Mouse (Mus musculus): Measurements from ENCODE around the gene Arih2. TPM values are rescaled to one million over a fixed set of nuclear protein-coding genes. Genes with fewer than 3 reads are reported as not detected.
"Not testable (repeated sequence)": the region's sequence is repeated elsewhere in the genome, so short reads cannot be mapped to it uniquely, and the experiment has no call there.

Gene Arih2
- total and polyA plus RNA-seq, 3 experiments = 23.9 to 74.6 (median 52.0) TPM

DNA sequence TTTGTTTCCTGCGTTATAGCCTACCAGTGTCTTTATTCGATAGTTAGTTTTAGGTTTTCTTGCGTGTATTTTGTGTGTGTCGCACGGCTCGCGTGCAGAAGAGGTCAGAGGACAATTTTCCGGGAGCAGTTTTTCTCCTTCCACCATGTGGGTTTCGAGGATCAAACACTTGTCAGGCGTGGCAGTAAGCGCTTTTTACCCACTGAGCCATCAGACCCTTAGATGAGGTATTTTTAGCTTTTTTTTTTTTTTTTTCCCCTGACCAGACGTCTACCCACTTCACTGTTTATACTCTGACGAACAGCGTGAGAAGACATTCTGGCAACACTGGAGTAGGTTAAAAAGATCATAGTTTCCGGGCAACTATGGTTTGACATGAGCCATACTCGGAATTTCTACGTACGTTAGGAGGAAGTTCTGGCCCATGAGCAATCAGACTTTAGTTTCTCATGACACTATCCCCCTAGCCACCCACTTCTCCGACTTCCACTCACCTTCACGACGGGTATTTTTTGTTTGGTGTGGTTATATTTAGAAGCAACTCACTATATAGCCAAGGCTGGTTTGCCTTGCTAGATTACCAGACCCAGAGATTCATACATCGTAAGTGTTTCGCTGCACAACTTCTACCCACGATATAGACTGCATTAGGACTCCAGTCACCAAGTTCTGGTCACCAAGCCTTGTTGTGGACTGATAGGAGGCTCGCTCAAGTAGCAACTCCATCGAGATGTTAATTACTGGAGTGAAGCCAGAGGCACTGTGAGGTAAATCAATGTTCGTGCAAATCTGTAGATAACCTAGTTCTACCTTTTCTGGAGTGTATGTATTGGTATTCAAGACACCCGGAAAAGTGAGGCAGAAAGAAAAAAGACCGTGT, 615 bp upstream of the Arih2 start:
- DNase-seq = no peak

DNA sequence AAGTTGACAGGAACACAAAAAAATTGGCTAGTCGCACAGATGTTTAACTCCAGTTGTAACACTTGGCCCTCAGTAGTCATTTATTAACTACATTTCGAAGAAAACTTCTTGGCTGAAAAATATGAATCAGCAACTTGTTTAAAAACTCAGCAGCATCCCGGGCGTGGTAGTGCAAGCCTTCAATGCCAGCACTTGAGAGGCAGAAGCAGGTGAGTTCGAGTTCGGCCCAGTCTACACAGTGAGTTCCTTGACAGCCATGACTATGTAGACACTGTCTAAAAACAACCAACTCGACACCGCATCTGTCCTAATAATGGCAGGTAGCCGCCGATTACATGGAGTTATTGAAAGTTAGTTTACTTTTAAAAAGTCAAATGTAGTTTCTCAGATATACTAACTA, 1.0 kb downstream of the Arih2 start:
- DNase-seq = peak; percentile 21

DNA sequence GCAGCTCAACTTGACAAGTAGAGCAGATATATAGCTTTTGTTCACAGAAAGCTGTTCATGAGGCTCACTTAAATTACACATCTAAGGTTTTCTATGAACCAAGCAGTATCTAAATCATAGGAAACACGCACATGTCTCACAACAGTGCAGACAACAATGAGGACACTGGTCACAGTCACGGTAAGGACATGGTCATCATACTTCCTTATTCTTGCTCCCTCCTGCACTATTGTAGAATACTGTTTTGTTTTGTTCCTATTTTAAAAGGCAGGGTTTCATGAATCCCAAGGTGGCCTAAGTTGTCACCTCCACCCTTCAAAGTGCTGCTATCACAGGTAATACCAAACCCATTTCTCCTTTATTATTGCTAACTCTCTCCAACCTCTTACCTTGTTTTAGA, 9.4 kb downstream of the Arih2 start:
- DNase-seq = no peak

DNA sequence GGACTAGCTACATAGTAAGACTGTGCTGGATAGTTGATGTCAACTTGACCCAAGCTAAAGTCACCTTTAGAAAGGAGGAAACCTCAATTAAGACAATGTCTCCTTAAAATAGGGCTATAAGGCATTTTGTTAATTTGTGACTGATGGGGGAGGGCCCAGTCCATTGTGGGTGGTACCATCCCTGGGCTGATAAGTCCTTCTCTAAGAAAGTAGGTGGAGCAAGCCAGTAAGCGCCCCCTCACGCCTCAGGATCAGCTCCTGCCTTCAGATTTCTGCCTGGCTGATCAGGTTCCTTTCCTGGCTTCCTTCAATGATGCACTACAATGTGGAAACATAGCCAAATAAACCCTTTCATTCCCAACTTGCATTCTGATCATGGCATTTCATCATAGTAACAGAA, 13.8 kb downstream of the Arih2 start:
- DNase-seq = no peak

DNA sequence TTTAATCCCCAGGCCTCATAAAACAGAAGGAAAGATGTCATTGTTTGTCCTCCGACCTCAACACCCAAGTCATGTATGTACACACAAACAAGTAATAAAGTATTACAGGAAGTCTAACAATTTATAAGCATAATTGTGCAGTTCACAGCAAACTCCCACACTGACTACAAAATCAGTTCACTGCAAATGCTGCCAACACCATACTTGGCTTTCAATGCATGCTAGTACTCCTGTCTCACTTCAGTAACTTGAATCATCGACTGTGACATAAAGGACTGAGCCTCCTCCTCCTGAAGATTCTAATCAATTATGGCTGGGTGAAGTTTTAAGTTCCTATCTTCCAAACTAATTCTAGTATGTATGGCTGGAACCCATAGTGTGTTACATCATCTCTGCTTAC, 15.3 kb downstream of the Arih2 start:
- DNase-seq = no peak

DNA sequence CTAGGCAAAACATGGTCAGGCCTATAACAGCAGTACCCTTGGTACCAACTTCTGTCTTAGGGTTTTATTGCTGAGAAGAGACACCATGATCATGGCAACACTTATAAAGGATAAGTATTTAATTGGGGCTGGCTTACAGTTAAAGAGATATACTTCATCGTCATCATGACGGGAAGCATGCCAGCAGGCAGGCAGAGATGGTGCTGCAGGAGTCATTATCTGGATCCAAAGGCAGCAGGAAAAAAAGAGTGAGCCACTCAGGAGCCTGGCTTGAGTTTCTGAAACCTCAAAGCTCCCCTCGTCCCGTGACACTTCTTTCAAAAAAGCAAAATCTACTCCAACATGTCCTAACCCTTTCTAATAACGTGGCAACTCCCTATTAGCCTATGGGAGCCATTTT, 16.8 kb downstream of the Arih2 start:
- DNase-seq = no peak

DNA sequence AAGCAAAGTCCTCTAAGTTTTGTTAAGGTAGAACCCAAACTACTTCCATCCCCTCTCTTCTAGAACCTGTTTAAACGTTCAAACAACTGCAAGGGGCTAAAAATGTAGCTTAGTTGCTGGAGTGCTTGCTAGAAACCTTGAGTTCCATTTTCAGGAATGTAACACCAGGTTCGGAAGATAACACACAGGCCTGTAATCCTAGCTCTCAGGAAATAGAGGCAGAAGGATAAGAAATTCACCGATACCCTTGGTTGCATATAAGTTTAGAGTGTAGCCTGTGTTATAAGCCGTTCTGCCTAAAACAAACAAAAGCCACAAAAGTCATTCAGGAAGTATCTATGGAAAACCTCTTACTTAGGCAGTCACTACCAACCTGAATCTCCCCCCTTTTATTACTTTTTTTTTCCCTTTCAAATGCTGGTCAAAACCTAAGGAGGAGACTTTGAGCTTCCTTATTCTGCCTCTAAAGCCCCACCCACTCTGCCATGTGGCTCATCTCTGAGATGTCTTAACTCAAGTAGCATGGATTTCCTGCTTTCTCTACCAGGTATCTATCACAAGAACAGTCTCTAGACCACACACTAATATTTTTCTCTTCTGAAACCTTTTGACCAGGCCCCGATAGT, 17.4 kb downstream of the Arih2 start:
- DNase-seq = no peak

DNA sequence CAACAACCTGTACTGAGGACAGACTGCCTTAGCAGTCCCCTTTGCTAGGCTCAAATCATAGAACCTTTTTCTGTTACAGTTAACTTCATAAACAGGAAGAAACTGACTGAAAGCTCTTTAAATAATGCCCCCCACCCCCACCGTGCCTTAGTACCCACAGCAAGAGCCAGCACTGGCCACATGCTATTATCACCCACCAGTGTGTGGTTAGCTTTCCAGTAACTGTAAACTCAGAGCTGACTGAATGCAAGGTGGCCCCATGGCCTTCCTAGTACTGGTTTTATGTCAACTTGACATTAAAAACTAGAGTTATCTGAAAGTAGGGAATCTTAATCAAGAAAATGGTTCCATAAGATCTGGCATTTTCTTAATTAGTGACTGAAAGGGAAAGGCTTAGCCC, 18.5 kb downstream of the Arih2 start:
- DNase-seq = no peak

DNA sequence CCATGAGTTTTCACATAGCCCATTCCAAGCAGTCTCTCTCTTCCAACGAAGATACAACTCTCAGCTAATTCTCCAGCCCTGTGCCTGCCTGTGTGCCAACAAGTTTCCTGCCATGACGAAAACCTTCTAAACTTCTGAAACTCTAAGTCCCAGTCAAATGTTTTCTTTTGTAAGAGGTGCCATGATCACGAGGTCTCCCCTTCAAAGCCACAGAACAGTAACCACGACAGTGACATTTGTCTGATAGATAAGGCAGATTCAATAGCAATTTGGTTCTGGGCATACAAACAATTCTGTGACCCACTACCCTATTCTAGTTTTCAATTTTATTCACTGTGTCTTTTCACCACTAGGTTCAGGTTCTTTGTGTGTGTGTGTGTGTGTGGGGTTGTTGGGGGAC, 21.0 kb downstream of the Arih2 start:
- DNase-seq = no peak

DNA sequence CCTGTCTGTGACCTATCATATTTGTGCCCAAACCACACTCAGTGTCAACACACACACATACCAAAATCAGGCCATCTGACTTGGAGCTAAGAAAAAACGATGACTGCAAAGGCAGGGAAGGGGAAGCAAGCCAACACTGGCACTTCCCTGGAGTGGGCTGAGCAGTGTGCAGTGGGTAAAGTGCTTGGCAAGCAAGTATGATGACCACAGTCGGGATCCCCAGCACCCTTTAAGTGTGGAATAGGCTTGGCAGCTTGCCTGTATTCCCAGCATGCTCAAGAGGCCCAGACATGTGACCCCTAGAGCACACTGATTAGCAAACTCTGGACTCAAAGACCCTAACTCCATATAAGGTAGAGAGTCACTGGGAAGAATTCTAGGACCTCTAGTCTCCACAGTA, 22.7 kb downstream of the Arih2 start:
- DNase-seq = no peak

DNA sequence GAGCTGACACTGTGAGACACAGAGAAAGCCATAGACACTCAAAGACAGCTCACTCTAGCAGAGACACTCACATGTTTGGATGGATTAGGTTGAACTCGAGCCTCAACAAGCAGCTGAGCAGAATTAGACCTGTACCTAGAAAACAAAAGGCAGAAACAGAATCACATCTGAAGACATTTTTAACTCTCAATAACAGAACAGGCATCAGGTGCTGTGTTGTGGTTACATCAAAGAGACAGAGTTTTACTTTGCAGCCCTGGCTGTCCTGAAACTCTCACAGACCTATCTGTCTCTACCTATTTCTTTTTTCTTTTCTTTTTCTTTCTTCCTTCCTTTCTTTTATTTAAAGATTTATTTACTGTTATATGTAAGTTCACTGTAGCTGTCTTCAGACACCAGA, 31.9 kb downstream of the Arih2 start:
- DNase-seq = no peak

DNA sequence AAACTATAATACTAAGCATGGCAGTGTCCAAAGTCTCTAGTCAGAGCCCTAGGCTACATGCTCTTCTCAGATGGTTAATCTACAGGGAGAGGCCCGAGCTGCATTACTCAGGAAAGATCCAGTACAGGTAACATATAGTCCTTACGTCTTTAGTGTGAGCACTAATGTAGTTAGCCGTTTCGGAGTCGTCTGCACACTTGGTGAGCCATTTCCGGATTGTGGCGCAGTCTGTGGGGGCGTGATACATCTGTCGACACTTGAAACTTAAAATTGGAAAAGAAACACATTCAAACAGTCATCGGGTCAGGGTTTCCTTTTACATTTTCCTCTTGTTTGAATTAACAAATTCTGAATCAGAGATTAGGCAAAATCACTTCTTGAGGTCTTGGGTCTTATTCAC, 37.7 kb downstream of the Arih2 start:
- DNase-seq = no peak

DNA sequence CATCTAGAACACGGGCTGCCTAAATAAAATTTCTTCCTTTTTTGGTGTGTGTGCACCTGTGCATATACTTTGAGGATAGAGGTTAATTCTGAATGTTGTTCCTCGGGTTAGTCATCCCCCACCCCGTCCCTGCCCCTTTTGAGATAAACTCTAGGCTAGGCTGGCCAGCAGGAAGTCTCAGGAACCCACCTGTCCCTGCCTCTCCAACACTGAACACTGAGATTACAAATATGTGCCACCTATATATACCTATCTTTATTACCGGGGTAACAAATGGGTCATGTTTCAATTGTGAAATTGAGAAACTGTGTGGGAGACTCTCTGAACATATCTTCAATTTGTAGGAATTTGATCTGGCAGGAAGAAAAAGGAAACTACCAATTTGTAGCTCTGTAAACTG, 40.3 kb downstream of the Arih2 start:
- no peak for DNase-seq

DNA sequence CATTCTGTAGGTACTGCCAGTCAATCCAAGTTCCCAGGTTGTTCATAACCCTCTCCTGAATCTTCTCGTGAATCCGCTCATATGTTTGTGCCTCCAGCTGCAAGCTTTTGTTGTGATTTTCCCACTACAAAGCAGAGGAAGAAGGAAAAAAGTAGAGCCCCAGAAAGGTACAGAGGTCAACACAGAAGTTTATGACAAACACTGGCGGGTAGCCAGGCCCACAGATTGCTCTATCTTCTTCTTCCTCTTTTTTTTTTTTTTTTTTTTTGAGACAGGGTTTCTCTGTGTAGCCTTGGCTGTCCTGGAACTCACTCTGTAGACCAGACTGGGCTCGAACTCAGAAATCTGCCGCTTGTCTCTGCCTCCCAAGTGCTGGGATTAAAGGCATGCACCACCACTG, 41.3 kb downstream of the Arih2 start:
- DNase-seq = not testable (repeated sequence)

DNA sequence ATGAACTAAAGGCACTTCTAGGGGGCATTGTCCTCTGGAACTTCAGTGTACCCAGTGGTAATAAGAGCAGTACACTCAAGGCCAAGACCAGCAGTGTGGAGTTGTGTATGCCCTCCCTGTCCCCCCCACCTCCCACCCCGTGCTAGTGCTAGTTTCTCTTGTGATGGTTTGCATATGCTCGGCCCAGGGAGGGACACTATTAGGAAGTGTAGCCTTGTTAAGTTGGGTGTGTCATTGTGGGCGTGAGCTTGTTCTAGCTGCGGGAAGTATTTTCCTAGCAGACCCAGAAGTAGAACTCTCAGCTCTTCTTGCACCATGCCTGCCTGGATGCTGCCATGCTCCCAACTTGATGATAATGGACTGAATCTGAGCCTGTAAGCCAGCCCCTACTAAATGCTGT, 47.2 kb downstream of the Arih2 start:
- no peak for DNase-seq

DNA sequence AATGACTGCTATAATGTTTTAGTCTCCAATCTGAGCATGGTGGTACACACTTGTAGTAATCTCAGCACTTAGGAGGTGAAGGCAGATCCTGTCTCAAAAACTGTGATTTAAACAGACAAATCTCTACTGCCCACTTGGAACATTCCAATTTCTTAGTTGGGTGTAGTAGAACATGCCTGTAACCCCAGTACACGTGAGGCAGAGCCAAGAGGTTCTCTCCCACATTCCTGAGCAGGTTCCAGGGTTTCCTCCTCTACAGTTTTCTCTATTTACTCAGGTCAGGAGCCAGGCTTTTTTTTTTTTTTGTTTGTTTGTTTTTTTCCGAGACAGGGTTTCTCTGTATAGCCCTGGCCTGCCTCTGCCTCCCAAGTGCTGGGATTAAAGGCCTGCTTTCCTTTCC, 49.2 kb downstream of the Arih2 start:
- DNase-seq = no peak

DNA sequence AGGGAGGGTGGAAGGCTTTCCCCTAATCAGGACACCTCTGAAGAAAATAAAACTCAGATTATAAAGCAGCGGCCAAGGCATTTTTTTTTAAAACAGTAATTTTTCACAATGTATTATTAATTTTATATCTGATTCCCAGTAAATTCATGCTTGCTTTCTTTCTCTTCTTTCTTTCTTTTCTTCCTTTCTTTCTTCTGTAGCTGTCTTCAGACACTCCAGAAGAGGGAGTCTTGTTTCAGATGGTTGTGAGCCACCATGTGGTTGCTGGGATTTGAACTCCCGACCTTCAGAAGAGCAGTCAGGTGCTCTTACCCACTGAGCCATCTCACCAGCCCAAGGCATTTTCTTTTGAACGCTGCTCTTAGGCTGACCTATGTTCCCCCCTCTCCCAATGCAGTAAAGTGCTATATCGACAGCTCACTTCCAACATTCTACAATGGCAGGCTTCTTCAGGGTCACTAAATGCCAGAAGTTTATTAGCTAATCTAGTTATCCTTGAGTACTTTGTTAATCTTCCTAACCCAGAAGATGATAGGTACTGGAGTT, 50.1 kb downstream of the Arih2 start:
- DNase-seq = no peak

DNA sequence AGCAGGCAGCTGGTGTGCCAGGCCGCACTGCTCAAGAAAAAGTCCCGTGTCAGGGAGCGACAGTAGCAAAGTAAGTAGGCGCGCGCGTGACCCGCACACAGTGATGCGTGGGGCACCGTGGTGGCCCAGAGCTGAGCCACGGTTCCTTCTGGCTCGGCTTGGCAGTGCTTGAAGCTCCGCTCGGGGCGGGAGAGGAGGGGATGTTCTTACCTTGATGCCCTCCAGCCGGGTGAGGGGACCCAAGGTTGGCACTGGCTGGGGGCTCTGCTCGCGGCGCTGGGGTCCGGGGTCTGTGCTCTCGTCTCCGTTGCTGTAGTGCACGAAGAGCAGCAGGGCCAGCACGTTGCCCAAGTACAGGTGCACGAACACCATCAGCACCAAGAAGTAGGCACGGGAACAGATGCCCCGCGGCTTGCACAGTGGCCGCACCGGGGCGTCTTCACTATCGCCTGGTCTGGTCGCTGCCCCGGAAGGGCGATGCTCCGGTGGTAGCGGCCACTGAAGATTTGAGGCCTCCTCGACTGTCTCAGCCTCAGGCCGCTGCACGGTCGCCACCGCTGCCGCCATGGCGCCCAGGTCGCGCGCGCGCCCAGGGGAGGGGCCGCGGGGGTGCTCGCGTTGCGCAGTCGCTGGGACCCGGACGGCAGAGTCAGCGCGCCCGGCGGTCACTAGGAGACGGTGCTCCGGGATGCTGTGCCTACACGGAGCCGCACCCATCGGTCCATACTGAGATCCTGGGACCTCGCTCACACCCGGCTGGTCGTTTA, 52.0 kb downstream of the Arih2 start, which contains the start of gene P4htm:
TSS of gene P4htm (minus strand) at position 670 of the 767 bp plus-strand sequence.
- DNase-seq = peak; percentile 83

DNA sequence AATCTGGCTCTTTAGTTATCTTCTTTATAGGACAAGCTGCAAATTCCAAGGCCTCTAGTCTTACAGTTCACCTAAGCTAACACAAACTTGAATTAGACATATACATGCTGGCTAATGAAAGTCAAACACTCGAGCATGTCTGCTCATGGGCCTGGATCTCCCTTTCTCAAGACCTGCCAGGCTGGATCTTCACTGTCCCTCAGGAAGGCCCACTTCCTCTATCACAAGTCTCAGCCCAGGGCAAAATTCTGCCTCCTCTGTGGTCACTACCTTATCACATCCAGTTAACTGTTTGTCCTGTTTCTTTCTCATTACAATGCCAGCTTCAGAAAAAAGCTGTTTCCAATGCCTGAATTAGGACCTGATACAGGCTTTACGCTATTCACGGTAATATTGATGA, 54.8 kb downstream of the Arih2 start:
- no peak for DNase-seq

DNA sequence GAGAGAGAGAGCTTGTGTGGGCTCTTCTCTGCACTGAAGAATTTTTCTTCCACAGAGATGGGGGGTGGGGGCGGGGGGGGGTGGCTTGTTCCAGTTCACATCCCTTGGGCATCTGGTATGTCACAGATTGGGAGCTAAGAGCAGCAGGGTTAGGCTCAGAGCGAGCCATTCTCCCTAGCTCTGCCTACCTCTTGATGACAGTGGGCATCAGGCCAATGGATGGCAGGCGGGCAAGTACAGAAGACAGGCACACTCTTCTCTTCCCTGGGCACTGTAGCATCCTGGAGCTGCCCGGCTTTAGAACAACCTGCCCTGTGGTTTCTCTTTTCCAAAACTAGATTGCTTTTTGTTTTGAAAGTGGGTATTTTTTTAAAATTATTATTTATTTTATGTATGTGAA, 57.7 kb downstream of the Arih2 start:
- DNase-seq = no peak

DNA sequence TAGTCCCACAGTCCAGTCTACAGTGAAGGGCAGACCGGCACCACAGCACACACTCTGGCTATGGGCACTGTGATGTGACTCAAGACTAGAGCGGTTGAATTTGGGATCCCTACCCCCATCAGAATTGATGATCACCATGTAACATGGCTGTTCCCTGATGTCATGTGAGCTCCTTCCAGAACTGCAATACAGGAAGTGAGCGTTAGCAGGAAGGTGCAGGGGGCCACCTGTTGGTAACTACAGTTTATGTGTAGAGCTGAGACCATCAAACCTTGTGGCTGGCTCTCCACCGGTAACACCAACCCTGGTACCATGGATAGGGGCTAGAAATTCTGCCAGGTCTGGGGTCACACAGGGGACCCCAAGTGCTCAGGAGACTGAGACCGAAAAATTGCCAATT, 60.0 kb downstream of the Arih2 start:
- DNase-seq = no peak

DNA sequence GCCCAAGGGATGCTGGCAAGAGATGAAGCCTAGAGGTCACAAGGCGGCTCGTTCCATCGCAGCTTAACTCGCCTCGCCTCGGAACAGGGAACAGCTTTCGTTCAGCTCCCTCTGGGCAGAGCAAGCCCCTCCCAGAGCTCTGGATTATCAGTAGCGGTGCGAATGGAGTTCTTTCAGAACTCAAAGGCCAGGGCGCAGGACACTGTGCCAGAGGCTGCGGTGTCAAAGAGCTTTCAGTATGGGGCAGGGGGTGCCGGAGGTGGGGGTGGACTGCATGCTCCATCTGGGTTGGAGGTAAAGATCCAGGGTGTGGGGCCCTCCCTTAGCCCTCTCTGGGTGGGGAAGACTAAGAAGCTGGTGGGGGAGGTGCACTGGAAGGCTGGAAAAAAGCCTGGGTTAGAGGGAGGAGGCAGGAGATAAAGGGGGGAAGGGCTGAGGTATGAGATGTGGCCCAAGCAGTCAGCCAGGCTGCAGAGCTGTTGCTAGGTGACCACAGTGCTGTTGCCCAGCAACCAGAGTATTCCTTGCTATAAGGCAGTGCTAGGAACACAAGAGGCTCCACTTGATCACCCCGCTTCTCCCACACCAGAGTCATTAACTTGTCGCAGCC, 61.5 kb downstream of the Arih2 start:
- peak; percentile 70 for DNase-seq
